Mouse (Mus musculus) lung, adult 10 weeks (tissue): Measurements from ENCODE around the gene Mpst. TPM values are rescaled to one million over a fixed set of nuclear protein-coding genes. Genes with fewer than 3 reads are reported as not detected.

Source experiments
- polyA plus RNA-seq: library from polyadenylated mRNA; stranded (reverse); fragments of 350-450 nt; fragmentation: Illumina TruSeq; extraction: RNeasy Lipid Tissue Mini Kit (QIAGEN cat#74804); gene quantifications from one replicate; pipeline ENCODE4 v1.2.3, GENCODE M21; 2014; ENCODE audit warnings: low read depth, low replicate concordance; ENCODE audit not compliant: insufficient read depth

Gene Mpst
- polyA plus RNA-seq, result 47.8 TPM

DNA sequence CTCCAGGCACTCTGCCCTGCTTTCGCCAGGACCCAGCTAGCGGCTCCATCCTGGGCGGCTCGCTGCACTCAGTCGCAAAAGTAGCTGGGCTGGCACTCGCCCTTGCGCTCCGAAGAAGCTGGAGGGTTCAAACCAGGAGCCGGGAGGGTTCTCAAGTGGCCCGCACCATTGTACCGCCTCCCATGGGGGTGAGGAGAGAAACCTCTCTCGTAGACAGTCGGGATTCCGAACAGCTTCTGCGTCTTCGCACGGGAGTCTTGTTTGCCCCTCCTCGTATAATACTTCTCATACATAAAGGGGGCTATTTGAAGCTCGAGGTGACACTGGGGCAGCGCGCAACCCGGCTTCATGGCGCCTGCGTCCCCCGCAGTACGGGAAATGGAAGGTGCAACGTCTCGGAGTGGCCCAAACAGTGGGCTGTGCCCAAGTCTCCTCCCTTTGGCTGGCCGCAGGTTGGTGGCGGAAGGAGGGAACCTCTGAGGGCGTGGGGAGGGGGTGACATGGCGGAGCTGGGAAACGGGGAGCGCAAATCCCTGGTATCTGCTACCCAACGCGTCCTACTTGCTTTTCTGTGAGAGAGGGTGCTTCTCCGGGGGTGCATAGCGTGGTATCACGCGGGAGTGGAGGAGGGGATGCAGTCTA is at the start of gene Mpst:
Mpst (plus strand) TSS at position 124 of the 642 bp plus-strand sequence.

DNA sequence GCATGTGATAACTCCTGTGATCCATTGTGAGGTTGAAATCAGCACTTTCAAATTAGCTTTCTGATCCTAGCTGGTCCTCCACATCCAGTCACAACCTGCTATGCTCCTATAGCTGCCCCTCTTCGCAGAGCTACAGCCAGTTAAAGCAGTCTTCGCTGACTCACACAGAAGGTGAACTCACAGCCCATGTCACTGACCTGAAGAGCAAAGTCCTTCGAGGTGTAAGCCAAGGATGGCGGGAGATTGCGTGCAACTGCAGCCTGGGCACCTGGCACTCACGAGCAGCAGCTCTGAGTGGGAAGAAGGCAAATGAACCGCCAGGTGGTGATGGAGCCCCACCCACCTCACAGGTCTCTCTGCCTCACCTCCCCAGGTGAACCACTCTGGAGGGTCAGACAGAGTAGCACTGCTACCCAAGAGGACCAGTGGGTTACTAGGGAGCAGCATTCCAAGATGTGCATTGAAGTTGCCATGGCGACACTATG is 10.7 kb upstream of the Mpst start, which contains the start of gene Tex33:
Tex33 (minus strand) TSS at position 435 of the 485 bp plus-strand sequence.

DNA sequence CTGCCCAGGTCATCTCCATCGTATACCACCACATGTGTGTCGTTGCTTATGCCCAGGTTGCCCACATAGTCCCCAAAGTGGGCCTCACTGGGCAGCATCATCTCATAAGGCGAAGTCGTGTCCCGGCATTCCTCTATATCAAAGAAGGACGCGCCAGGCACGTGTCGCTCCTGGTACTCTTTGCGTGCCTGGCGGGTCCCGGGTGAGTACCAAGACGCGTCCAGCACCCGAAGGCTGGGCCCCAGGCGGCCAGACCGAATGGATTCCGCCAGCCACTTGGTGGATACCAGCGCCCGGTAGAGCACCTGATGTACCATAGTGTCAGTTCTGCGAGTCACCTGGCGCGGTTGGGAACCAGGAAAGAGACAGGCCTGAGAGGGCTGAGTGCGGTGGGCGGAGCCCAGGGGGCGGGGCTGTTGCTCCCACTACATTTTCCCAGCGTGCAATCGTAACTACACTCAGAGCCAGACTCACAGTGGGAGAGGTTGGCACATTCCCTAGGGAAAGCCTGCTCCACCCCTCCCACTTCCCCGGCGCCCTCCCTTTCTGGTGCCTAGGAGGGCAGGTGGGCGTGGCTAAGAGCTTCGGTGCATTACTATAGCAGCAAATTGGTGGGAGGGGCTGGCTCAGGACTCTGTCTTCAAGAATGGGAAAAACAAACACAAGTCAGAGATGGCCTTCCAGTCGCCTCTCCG is 552 bp upstream of the Mpst start, which contains the start of gene Tst:
Tst (minus strand) TSS at position 391 of the 695 bp plus-strand sequence.

DNA sequence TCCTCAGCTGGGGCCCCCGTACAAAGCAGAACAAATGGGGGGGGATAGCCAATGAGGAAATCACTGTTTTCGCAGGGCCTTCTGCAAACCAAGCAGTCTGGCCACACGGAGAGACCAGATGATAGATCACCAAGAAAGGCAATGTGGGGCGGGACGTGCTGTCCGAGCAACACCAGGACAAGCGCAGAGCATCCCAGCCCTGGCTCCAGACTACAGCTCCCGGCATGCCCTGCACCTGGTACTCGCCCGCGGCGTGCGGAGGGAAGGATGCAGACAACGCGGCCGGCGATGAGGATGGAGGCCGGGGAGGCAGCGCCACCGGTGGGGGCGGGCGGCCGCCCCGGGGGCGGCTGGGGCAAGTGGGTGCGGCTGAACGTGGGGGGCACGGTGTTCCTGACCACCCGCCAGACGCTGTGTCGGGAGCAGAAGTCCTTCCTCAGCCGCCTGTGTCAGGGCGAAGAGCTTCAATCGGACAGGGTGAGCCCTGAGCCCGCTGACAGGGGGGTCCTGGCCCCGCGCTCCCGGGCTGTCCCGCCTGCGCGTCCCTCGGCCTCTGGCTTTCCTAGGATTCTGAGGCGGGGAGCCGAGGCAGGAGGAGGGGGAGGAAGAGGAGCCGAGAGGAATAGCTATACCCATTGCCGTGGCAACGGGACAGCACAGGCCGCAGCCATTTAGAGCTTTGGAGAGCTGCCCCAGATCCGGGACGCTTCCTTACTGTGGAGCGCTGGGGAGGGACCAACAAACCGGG is 22.3 kb downstream of the Mpst start, which contains the start of gene Kctd17:
Kctd17 (plus strand) TSS at position 174 of the 748 bp plus-strand sequence.

Other genes with a start within 250 kb of the Mpst start
- gene Ift27, start 232.3 kb upstream of the Mpst start, polyA plus RNA-seq, result 30.8 TPM
- not detected for gene Pvalb, start 200.0 kb upstream of the Mpst start, polyA plus RNA-seq
- 16.8 TPM for gene Ncf4, start 161.6 kb upstream of the Mpst start, polyA plus RNA-seq
- 3.3 TPM for gene Csf2rb2, start 100.7 kb upstream of the Mpst start, polyA plus RNA-seq
- gene Csf2rb, start 80.7 kb upstream of the Mpst start, polyA plus RNA-seq, result 9.1 TPM
- not detected for gene Tex33, start 10.5 kb upstream of the Mpst start, polyA plus RNA-seq
- 119 TPM for gene Tst, start 509 bp upstream of the Mpst start, polyA plus RNA-seq
- gene Kctd17, start 22.1 kb downstream of the Mpst start, polyA plus RNA-seq, result 21.8 TPM
- 0.14 TPM for gene Tmprss6, start 62.2 kb downstream of the Mpst start, polyA plus RNA-seq
- 6.5 TPM for gene Il2rb, start 88.9 kb downstream of the Mpst start, polyA plus RNA-seq
- 6.8 TPM for gene C1qtnf6, start 125.0 kb downstream of the Mpst start, polyA plus RNA-seq
- gene Sstr3, start 138.3 kb downstream of the Mpst start, polyA plus RNA-seq, result not detected
- 38.9 TPM for gene Rac2, start 166.4 kb downstream of the Mpst start, polyA plus RNA-seq
- 21.0 TPM for gene Cyth4, start 190.6 kb downstream of the Mpst start, polyA plus RNA-seq